Mouse (Mus musculus) monocyte, adult 5-6 weeks (primary cell): ENCODE results near the gene Fam189a1. TPM values are rescaled to one million over a fixed set of nuclear protein-coding genes. Genes with fewer than 3 reads are reported as not detected.

Source experiments
- ATAC-seq: fragments of 153-309, 156-312 bp; replicated peaks from 2 replicates; pipeline ENCODE4 v1.8.0; 2017; ENCODE audit warnings: mild to moderate bottlenecking; ENCODE audit not compliant: low TSS enrichment, insufficient number of reproducible peaks, severe bottlenecking, poor library complexity, low FRiP score
- total RNA-seq: library from RNA; stranded (forward); fragments of 200-1000, 200-491, 200-594 nt; gene quantifications from 3 replicates; pipeline ENCODE4 v1.2.3, GENCODE M21; 2017

Fam189a1 gene
- total RNA-seq, 1 experiment from 2014 or later: not detected

DNA sequence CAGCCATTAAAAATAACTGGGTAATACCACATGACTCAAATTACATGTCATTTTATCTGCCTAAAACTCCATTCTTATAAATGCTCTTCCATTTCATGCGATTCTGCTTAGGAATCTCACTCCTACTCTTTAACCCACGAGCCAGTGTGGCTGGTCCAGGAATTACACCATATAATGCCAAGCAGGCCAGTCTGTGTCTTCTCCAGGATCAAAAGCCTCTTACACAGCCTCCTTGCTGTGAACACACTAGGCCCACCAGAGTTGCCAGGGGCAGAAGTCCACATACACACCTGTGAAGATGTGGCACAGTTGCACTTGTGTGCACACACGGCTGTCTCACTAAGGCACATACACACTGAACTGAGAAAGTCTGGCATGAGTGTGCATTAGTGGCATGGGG lies 50.8 kb downstream of the Fam189a1 start:
- no peak for ATAC-seq

DNA sequence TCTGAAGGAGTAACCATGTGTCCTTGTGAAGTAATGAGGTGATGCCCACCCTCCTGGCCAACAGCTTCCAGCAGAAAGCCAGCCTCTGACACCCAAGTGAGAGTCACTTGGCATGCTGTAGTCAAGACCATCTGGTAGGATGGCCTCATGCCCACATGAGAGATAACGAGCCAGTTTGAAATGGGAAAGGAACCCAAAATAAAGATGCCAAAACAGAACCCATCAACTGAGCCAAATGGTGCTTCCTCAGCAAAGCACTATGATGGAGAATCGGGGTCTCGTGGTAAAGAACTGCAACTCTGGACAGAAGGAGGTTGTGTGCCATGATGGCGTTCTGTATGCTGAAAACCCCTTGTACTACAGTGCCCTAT lies 51.3 kb downstream of the Fam189a1 start:
- ATAC-seq: no peak

DNA sequence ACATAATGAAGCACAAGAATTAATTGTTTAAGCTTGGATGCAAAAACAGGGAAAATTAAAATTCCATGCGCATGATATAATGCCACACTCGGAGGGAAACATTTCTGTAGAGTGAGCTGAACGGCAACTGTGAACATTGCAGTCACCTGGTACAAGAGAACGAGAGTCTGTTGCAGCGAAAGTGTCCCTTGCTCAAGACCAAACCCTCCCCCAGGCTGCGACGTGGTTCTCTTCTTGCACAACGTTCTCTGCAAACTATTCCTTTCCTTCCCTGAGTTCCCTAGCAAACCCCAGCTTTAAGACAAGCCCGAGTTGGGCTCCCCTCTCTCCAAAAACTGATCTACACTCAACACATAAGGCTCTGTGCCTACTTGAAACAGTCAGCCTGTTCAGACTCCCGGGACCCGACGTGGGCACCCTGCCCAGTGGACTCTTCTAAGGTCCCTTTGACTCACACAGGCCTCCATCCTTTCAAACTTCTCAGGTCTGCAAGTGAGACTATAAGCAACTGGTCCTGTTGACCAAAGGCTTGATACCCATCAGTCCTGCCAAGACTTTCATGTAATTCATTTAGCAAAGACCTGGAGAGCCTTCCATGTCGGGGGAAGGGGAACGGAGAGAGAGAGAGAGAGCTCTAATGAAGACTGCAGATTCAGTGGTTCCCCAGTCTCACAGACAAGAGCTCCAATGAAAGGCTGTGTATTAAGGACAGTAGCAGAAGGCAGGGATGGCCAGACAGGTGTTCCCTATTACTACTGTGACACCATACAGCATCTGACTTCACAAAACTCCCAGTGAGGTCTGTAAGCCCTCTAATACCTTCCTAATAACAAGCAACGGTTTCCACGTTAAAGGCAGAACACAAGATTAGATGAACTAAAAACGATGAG lies 51.9 kb downstream of the Fam189a1 start:
- no peak for ATAC-seq

DNA sequence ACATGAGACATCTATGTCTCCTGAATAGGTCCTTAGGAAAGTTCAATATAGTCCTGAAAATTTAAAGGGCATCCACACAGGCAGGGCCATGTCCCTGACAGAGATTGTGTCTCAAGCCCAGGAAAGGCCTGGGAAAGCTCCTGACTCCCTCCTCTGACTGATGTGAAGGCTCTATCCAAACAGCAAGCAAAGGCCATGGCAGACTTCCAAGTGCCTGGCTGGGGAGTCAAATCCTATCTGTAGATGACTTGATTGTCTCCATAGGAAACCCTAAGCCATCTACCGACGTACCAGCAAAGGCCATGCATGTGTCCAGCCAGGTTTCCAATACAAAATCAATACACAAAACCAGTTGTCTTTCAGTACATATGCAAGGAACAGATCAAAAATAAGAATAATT lies 54.7 kb downstream of the Fam189a1 start:
- ATAC-seq: no peak

DNA sequence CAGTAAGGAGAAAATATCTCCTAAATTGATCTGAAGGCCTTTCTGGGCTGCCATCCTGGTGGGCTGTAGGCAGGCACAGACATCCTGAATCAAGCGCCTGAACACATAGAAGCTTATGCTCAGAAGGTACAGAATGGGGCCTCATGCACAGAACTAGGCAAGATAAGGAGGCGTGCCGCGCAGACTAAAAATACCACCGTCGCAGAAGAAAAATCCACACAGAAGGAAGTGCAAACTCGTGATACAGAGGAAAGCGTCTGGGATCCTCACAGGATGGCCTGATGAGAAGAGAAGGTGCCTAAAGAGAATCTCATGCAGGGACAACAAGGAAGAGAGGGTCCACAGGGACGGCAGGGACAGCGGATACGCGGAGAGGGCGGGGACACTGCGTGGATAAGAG lies 58.7 kb downstream of the Fam189a1 start:
- ATAC-seq: no peak

DNA sequence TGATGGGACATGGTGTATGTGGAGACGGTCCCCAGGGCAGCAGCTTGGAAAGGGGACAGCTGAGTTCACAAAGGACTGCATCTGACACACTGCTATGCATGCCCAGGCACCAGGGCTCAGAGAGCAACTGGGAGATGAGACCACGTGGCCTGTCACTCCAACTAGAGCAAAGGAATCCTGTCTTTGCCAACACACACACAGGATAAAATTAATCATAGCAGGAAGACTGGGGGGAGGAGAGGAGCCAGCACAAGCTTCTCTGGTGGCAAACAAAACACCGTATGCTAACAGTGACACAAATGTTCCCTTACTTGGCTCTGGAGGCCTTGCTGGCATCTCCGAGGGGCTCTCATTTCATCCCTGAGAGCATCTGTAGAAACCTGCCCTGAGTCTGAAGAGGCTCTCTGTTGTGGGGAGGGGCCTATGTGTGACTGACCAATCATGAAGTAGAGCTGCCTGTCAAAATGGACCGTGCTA lies 60.7 kb downstream of the Fam189a1 start:
- no peak for ATAC-seq

DNA sequence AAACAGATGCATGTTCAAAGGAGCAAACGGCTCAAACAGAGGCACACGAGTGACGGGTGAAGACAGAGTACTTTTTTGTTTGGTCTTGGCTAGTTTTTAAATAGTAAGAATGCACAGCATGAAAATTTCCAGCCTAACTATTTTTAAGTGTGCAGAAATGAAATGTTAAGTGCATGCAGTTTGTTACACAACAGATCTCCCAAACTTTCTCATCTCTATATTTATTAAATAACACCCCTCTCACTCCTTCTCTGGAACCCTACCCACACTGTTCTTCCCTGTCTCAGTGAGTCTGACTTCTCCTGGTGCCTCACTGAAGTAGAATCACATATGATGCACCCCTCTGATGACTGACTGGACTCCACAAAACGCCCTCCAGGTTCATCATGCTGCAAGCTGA lies 63.1 kb downstream of the Fam189a1 start:
- ATAC-seq: no peak

DNA sequence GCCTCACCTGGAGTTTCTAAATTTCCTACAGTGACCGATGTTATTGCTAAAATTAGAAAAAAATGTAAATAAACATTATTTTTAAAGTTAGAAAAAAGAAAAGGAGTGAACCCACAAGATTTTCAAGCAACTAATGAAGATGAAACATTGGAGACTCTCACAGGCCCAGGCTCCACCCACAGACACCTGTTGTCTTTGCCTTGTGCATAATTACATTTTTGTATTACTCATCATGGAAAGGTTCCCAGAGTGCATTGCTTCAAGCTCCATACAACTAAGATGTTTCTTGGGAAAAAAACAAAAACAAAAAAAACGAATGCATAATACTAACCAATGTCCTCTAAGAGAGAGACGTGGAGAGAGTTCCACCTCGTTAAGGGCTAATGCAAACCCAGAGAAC lies 64.9 kb downstream of the Fam189a1 start:
- ATAC-seq: no peak

DNA sequence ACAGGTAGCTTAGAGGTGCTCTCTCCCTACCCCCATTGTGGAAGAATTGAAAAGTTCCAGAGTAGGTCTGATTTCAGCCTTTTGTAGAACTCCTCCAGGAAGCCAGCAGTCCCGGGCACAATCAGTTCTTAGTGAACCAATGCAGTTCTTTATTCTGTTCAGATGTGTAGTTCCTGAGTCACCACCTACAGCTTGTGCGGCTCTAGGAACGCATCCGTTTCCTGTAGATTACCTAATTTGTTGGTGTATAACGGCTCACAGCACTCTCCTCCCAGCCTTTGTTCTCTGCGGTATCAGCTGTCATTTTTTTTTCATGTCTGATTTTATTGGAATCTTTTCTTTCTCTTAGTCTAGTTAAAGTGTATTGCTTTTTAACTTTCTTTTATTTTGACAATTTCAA lies 70.4 kb downstream of the Fam189a1 start:
- ATAC-seq: no peak

DNA sequence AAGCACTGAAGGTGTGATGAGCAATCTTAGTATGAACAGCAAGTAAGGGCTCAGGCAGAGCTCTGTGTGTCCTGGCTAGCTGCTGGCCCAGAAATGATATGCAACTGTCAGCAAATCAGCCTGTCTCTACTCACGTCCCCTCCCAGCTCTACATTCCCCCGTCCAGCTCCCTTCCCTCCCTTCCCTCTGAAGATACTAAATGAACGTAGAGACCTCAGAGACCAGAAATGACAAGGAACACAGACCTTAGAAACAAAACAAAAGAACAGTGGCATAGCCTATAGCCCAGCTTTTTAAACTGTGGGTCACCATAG lies 73.6 kb downstream of the Fam189a1 start:
- no peak for ATAC-seq

DNA sequence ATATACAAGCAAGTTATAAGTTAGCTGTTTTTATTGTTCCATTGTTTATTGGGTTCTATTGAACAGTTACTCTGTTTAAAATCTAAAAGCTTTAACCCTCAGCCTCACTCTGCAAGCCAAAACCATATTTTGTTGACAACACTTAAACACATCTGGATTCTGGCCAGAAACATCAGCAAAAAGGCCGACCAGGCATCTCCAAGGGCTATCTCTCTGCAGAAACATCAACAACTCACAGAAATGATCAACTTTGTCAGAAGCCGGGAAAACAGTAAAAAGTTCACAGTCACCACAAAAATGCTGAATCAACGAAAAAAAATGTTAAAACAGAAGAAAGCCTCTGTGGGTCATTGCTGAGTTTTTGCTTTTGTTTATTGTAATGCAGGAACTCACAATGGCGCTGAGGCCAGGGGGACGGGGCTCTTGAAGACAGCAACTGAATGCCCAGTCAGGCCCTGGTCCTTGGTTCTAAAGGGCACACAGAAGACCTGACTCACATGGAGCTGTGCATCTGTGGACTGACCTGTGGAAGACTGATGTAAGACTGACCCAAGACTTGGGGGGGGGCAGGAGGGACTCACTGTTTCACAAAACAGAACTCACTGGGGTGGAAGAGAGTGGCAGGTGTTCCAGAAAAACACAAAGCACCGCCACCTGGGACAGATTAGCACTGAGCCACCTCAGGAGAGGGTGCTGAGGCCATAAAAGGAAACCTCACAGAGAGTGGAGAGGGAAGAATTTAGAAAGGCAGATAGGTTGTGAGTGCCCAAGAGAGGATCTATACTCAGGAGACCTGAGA lies 74.2 kb downstream of the Fam189a1 start:
- no peak for ATAC-seq

DNA sequence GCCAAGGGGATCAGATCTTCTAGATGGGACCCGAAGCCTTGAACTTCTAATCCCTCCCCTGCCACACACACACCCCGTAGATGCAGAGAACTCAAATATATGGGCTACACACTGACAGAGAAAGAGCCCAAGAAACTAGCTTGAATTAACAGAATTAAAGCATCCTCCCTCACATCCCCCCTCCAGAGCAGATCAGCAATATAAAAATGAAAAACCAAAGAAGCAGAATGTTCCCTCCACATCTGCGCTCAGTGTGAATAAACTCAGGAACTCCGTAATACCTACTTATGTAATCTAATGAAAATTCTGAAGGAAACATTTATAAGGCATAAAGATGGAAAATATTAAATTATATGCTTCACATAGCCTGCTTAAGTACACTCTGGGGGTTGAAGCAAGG lies 80.2 kb downstream of the Fam189a1 start:
- no peak for ATAC-seq

DNA sequence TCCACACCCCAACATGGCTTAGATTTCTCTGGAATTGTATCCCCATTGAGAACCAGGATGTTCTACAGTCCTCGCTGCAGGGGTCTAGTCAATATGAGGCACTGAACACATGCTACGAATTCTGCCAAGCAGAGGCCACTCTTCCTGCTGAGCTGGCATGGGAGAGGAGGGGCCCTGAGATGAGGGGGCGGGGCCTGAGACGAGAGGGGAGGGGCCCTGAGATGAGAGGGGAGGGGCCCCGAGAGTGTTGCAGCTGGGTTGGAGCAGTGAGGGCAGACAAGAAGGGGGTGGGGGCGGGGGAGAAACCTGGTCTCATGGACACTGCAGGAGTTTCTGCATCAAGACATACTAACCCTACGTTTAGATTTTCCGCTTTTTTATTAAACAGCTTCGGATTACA lies 82.2 kb downstream of the Fam189a1 start:
- ATAC-seq: no peak

DNA sequence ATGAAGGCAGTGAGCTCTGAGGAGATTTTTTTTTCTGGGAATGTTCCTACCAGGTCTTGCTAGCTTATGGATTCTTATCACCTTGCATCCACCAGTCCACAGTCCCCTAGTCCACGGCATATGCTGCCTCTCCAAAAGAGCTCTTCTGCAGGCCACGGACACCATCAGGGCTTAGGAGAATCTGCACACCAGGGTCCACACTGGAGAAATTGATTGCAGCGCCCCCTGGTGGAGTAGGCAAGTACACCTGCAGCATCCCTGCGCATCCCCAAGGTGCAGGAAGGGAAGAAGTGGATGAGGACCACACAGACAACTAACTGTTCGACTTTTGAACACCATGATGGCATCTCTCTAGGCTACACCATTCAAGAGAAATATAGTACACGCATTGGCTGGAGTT lies 82.8 kb downstream of the Fam189a1 start:
- no peak for ATAC-seq

DNA sequence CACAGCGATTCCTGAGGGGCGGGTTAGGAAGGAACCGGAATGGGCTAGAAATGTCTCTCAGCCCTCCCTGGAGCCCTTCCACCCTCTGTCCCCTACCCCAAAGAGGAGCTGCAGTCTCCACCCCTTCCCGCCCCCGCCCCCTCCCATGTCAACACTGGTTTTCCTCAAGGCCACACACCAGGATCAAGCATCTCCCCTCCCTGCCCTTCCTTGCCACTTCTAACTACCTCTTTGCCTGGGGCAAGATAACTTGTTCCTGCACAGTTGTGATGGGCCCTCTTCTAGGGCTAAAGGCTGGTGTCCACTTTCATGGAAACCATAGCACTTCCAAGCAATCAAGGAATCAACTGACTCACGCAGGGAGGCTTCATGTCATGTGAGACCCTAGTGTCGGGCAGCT lies 90.2 kb downstream of the Fam189a1 start:
- no peak for ATAC-seq

DNA sequence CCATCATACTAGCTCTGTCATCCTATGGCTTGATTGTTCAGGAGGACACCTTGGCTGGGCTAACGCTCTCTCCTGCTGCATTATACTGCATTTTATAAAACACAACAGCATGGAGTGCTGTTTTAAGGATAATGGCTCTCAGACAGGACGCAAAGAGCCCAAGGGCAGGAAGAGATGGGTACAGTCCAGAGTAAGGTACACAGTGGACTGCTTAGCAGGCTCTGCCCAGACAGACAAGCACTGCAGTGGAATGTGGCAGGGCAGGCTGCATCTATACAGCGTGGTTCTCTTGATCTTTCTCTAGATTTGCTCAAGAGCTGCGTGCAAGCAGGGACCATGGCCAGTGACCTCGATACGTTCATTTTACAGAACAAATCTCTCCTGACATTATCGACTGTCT lies 90.9 kb downstream of the Fam189a1 start:
- ATAC-seq: no peak

DNA sequence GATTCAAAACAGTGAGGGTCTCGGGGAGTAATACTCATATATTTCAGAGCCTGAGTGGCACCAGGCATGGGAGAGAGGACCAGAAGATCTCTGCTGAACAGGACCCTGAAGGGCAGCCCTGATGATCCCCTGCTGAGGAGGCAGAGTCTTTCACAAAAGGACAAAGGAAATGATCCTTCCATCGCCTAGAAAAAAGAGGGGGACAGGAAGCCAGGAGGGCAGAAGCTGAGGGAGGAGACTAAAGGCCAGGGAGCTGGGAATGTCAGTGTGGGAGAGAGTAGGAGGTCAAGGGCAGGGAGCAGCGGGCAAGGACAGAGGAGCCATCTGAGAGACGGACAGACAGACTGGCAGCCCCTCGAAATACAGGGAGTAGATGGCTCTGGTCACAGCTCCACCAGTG lies 91.7 kb downstream of the Fam189a1 start:
- ATAC-seq: no peak

DNA sequence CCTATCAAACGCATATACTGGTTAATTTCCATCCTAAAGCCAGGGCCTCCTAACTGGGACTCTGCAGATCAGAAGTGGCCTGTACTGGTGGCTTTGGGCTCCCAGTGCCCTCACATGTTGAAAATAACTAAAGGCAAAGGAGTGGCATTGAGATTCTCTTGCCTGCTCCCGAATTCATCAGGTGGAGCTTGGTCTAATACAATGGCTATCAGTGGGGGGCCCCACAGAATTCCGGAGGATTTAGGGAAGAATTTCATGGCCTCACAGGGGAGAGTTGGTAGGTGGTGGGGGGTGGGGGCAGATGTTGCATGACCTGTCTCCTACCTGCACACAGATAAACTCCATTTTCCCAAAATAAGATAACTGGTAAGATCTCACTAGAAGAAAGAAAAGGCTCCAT lies 92.3 kb downstream of the Fam189a1 start:
- no peak for ATAC-seq

DNA sequence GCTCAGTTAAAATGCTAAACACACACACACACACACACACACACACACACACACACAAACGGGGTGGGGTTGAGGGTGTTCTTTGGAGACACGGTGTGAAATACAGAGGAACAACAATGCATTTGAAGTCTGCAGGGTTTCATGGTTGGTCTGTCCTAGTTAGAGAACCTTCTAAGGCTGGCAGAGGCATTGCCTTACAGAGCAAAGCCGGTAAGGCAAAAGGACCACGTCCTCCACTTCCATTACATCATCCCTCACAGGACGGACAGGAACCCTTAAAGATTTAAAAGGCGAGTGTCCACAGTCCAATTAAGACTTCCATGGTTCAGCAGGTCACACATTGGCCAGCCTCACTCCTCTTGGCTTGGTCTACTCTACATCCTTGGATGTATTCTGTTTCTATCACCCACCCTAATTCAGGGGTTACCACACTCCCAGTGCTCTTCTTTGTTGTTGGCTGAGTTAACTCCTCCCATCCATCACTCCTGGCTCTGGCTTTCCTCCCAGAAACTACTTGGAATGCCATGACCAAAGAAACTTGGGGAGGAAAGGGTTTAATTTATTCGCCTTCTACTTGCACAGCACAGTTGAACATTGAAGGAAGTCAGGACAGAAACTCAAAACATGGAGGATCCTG lies 96.1 kb downstream of the Fam189a1 start:
- ATAC-seq: no peak

DNA sequence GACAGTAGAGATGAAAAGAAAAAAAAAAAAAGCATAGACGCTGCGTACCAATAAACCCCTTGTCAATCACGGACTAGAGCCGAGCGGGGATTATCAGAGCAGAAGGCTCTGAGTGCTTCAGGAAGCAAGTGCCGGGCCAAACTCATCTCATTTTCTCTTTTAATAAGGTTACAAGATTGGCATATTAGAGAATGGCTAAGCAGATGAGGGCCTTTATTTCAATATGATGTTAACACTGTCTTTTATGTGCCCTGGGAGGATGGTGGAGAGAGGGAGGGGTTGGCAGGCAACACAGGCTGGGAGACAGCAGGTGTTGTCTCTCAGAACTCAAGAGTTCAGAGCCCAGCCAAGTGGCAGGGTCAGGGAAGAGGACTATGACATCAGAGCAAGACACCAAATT lies 99.5 kb downstream of the Fam189a1 start:
- ATAC-seq: no peak
